Mouse (Mus musculus) stomach, embryonic 14.5 days (tissue): ENCODE measurements at regions not wholly inside any gene's neighbourhood (a gene's known extent, or its start where the extent isn't known, plus 50 kb on each side); places are given as distances from the start of the nearest gene placed in this dataset.
A peak's percentile ranks its signal among the peaks of the same experiment; 100 is the strongest.

Experiments
- ATAC-seq: fragments of 200-750 bp; cut with Nextera tagmentation; 2 replicates; pipeline ENCODE4 v1.8.0; 2017; ENCODE audit warnings: low read depth, moderate TSS enrichment; ENCODE audit not compliant: insufficient number of reproducible peaks, insufficient read depth, low FRiP score
- H3K27ac ChIP-seq: fragments of 300-500 bp; sonication (generic); 2 replicates; pipeline ENCODE4 v1.5.1; 2014; ENCODE audit warnings: mild to moderate bottlenecking, low read length, moderate library complexity, mixed read lengths
- H3K27me3 ChIP-seq: fragments of 300-500 bp; sonication (generic); 2 replicates; pipeline ENCODE4 v1.6.1; 2014; ENCODE audit warnings: low read length, control low read depth, mixed read lengths; ENCODE audit not compliant: control insufficient read depth, insufficient read depth
- H3K36me3 ChIP-seq: fragments of 300-500 bp; sonication (generic); 2 replicates; pipeline ENCODE4 v1.6.1; 2014; ENCODE audit warnings: mild to moderate bottlenecking, control low read depth, low read length, moderate library complexity, mixed read lengths; ENCODE audit not compliant: control insufficient read depth, insufficient read depth
- H3K4me1 ChIP-seq: fragments of 300-500 bp; sonication (generic); 2 replicates; pipeline ENCODE4 v1.6.1; 2014; ENCODE audit warnings: low read length, control low read depth, mixed read lengths; ENCODE audit not compliant: control insufficient read depth, insufficient read depth
- H3K4me2 ChIP-seq: fragments of 300-500 bp; sonication (generic); replicated peaks from 2 replicates; pipeline ENCODE4 v1.6.1; 2014; ENCODE audit warnings: low read depth, low read length, control low read depth
- H3K4me3 ChIP-seq: fragments of 300-500 bp; sonication (generic); 2 replicates; pipeline ENCODE4 v1.5.1; 2014; ENCODE audit warnings: low read depth, low read length, control low read depth
- H3K9ac ChIP-seq: fragments of 300-500 bp; sonication (generic); replicated peaks from 2 replicates; pipeline ENCODE4 v1.6.1; 2014; ENCODE audit warnings: low read depth, mild to moderate bottlenecking, control low read depth, low read length, moderate library complexity, mixed read lengths
- H3K9me3 ChIP-seq: fragments of 300-500 bp; sonication (generic); 2 replicates; pipeline ENCODE4 v1.6.1; 2016; ENCODE audit warnings: low read depth, low read length, control low read depth; ENCODE audit not compliant: control insufficient read depth
- WGBS: fragments of 180-500 bp; shearing (Covaris S2); extraction: QIAGEN DNeasy Blood & Tissue Kit; methylation state at CpG from one replicate; pipeline ENCODE4 v1.1.7; 2014; 5-methylcytosine and 5-hydroxymethylcytosine counted together

DNA sequence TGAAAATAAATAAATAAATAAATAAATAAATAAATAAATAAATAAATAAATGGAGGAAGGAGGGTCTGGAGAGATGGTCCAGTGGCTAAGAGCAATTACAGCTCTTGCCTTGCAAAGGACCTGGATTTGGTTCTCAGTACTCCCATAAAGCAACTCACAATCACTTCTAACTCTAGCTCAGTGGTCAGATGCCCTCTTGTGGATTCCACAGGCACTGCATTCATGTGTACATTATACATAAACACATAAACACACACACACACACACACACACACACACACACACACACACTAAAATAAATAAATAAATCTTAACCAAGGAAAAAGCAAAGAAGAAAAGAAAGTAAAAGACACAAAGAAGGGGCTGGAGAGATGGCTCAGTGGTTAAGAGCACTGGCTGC lies 74.2 kb upstream of the Dhx40 start:
- no peak overlapping the region for H3K4me3 ChIP-seq
- H3K9ac ChIP-seq, result no peak overlapping the region
- no peak overlapping the region for H3K27ac ChIP-seq
- no peaks in the 10 kb centered on the region for H3K9me3 ChIP-seq
- H3K4me2 ChIP-seq, result no peak overlapping the region
- no peaks in the 10 kb centered on the region for H3K27me3 ChIP-seq
- no peak for ATAC-seq
- no peaks in the 10 kb centered on the region for H3K36me3 ChIP-seq
- no peaks in the 10 kb centered on the region for H3K4me1 ChIP-seq

DNA sequence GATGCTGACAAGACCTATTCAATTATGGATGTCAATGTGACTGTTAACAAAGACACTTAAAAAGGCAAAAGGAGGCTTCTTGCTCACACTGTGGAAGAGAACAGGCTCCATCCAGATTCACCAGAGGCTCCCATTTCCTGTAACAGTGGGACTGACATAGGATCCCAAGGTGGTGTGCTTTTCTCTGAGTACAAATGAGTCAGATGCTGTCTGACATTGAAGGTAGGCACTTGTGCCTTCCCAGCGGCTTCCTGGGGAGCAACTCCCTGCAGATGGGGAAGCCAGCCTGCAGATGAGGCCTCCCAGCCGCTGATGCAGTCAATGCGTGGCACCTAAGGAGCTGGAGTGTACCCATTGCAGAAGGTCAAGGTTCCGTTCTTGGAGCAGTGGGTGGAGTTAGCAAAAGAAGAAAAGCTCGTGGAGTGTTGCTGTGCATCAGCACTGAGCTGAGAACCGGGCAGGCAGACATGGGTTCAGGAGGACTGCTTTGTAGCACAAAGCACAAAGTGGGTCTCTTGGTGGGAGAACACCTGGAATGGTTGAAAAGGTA lies 71.9 kb upstream of the Dhx40 start:
- H3K27me3 ChIP-seq, result no peaks in the 10 kb centered on the region
- no peak overlapping the region for H3K4me2 ChIP-seq
- H3K4me3 ChIP-seq, result no peak overlapping the region
- H3K27ac ChIP-seq, result no peak overlapping the region
- no peaks in the 10 kb centered on the region for H3K36me3 ChIP-seq
- no peak for ATAC-seq
- H3K9ac ChIP-seq, result no peak overlapping the region
- H3K4me1 ChIP-seq, result no peaks in the 10 kb centered on the region
- no peaks in the 10 kb centered on the region for H3K9me3 ChIP-seq
- 67% methylated on average over 6 of the region's 6 CpGs for WGBS

DNA sequence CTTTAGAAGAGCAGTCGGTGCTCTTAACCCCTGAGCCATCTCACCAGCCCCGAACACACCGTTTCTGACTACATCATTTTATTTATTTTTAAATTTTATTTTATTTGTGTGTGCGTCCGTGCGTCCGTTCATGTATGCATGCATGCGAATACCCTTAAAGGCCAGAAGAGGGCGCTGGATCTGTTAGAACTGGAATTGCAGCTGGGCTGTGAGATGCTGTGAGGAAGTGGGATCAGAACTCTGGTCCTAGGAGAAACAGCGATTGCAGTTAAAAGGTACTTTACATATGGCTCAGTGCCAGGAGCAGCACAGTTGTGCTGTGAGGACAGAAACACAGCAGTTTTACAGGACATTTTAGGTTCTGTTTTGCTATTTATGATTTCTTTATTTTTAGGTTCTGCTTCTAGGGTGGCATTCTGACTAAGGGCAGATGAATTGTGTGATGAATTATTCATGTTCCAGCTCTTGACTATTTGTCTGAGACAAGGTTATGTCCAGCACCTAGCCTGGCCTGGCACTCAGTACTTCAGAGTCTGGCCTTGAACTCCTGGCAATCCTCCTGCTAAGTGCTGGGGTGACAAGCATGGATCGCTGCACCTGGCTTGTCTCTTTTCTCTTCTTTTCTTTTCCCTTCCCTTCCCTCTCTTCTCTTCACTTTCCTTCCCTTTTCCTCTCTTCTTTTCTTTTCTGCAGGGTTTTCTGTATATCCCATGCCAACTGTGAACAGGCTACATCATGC lies 71.0 kb upstream of the Dhx40 start:
- H3K36me3 ChIP-seq, result no peaks in the 10 kb centered on the region
- no peak overlapping the region for H3K9ac ChIP-seq
- no peaks in the 10 kb centered on the region for H3K27me3 ChIP-seq
- WGBS, result 83% methylated on average over 11 of the region's 11 CpGs
- no peak overlapping the region for H3K4me2 ChIP-seq
- ATAC-seq, result no peak
- H3K4me1 ChIP-seq, result no peaks in the 10 kb centered on the region
- no peak overlapping the region for H3K27ac ChIP-seq
- no peak overlapping the region for H3K4me3 ChIP-seq
- no peaks in the 10 kb centered on the region for H3K9me3 ChIP-seq

DNA sequence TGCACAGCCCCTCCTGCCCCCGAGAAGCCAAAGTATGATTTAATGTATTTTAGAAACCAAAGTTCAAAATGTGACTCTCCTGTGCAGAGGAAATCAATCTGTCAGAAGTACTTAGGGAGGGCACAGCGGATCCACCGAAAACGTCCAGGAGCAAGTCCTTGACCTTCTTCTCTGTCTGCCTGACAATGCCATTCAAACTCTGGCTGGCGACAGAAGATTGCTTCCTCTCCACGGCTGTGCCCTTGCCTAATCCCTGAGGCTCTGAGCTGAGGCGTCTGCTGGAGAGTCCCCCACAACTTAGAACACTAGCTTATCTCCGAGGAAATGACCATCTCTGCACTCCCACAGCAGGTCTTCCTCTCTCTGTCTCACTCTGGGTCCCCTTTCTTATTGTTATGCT lies 69.0 kb upstream of the Dhx40 start:
- H3K36me3 ChIP-seq, result no peaks in the 10 kb centered on the region
- no peaks in the 10 kb centered on the region for H3K9me3 ChIP-seq
- no peaks in the 10 kb centered on the region for H3K27me3 ChIP-seq
- no peak overlapping the region for H3K4me3 ChIP-seq
- H3K9ac ChIP-seq, result no peak overlapping the region
- H3K4me2 ChIP-seq, result no peak overlapping the region
- H3K27ac ChIP-seq, result no peak overlapping the region
- no peak for ATAC-seq
- 30% methylated on average over 8 of the region's 8 CpGs for WGBS
- no peaks in the 10 kb centered on the region for H3K4me1 ChIP-seq

DNA sequence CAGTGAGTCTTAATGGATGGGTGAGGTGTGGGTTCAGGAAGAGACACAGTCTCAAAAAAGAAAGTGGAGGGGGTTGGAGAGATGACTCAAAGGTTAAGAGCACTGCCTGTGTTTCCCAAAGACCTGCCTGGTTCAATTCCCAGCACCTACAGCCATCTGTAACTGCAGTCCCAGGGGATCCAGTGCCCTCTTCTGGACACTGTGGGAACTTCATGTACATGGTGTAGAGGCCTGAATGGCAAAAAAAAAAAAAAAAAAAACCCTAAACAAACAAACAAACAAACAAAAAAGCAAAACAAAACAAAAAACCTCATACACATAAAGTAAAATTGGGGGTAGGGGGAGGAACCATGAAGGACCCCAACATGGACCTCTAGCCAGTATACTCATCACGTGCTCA lies 68.2 kb upstream of the Dhx40 start:
- no peak overlapping the region for H3K27ac ChIP-seq
- WGBS, result 100% methylated on average over 1 of the region's 1 CpGs
- no peaks in the 10 kb centered on the region for H3K36me3 ChIP-seq
- no peaks in the 10 kb centered on the region for H3K9me3 ChIP-seq
- no peaks in the 10 kb centered on the region for H3K27me3 ChIP-seq
- no peak overlapping the region for H3K4me2 ChIP-seq
- no peak overlapping the region for H3K9ac ChIP-seq
- no peak for ATAC-seq
- no peaks in the 10 kb centered on the region for H3K4me1 ChIP-seq
- H3K4me3 ChIP-seq, result no peak overlapping the region

DNA sequence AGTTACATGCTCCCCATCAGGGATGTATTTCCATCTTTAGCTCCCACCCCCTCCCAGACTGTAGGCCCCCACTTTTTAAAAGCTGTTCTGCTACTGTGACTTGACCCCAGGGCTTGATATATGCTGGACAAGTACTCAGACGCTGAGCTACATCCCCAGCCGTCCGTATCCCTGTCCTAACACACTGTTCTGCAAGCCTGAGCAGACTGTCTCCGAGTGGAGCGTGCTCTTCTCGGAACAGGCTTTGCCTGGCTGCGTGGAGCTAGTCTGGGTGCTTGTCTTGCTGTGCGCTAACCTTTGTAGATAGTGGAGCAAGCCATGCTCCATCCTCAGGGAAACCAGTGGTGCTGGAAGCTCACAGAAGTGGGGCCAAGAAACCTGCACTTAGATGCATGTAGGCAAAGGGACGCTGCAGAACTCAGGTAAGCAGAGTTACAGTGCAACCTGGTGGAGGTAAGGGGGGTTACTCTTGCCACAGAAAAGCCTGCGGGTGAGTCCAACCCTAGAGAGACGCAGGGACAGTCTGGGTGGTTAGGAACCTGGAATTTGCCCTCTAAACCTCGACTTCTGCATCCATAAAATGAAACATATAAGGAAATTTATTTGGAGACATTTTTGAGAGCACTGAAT lies 67.2 kb upstream of the Dhx40 start:
- Histone ChIP-seq H3K4me1 (0 out of 2 replicates have a peak, but pooled peaks cover 5% of the 10 kb centered on the region), H3K27ac (no peak overlapping the region), H3K4me3 (no peak overlapping the region), H3K4me2 (no peak overlapping the region), H3K36me3 (no peaks in the 10 kb centered on the region), H3K27me3 (no peaks in the 10 kb centered on the region), H3K9me3 (no peaks in the 10 kb centered on the region), H3K9ac (no peak overlapping the region)
- ATAC-seq, result 0 out of 2 replicates have a peak, but pooled peaks have one; percentile 42
- 56% methylated on average over 12 of the region's 12 CpGs for WGBS

DNA sequence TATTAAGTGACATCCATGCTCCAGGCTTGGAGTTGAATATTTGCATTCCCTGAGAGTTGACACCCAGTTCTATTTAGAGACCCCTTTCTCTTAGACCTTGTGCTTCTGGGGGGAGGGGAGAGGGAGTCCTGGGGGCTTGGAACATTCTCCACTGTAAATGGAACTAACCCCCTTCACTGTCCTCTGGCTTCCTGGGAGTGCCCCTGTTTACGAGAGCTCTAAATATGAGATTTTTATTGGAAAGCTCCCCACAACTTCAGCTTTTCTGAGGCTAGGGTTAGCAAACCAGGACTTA lies 65.8 kb upstream of the Dhx40 start:
- WGBS, result 58% methylated on average over 1 of the region's 1 CpGs
- H3K27ac ChIP-seq, result no peak overlapping the region

DNA sequence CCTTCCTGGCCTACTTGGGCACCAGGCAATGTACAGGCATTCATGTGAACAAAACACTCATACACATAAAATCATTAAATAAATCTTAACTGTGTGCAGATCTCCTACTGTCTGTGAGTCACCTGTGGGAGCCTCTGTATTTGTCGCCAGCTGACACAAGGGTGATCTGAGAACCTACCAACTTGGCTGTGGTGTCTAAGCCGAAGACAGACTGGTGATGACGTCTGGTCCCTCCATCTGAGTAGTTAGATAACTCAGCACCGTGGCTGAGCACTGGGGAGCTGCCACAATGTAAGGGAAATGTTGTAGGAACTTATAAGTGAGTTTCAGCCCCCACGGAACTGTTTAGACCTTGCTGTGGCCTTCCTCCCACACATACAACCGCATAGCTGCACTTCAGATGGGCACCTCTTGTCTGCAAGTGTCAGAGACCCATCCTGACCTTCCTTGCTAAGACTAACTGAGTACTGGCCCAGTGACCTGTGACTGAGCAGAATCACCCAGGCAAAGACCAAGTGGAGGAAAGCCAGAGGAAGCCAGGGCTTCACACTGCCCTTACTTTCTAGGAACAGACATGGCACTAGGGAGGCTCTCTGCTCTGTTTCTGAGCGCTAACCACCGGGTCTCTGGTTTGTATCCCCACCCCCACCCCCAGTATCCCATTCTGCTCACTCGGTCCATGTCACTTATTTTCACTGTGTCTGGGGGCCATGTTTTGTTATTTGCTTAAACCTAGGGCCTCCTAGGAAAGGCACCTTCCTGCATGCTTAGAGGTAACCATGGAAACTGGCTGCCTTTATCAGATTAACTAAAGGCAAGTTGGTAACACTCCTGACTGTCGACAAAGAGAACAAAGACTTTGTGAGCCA lies 65.2 kb upstream of the Dhx40 start:
- 56% methylated on average over 10 of the region's 10 CpGs for WGBS
- no peak overlapping the region for H3K27ac ChIP-seq
- H3K4me3 ChIP-seq, result no peak overlapping the region
- no peak overlapping the region for H3K4me2 ChIP-seq
- no peaks in the 10 kb centered on the region for H3K36me3 ChIP-seq
- ATAC-seq, result no peak
- no peaks in the 10 kb centered on the region for H3K9me3 ChIP-seq
- H3K9ac ChIP-seq, result no peak overlapping the region
- H3K27me3 ChIP-seq, result no peaks in the 10 kb centered on the region
- H3K4me1 ChIP-seq, result peaks cover 7% of the 10 kb centered on the region; the same call in 1 of the 2 replicates

More for the DNA sequence above, 65.8 kb upstream of the Dhx40 start:
- Histone ChIP-seq H3K4me2 (no peak overlapping the region), H3K27me3 (no peaks in the 10 kb centered on the region), H3K9ac (no peak overlapping the region), H3K9me3 (no peaks in the 10 kb centered on the region), H3K4me1 (0 out of 2 replicates have a peak, but pooled peaks cover 5% of the 10 kb centered on the region), H3K36me3 (no peaks in the 10 kb centered on the region), H3K4me3 (no peak overlapping the region)
- no peak for ATAC-seq
